Mouse (Mus musculus) testis, adult 2 months (tissue): ENCODE measurements at regions not wholly inside any gene's neighbourhood (a gene's known extent, or its start where the extent isn't known, plus 50 kb on each side); places are given as distances from the start of the nearest gene placed in this dataset.

ENCODE experiments used
- H3K27ac ChIP-seq: fragments of 200-500 bp; 2 replicates; pipeline ENCODE4 v1.5.1; 2012; ENCODE audit warnings: low read depth, low read length; ENCODE audit not compliant: control insufficient read depth, insufficient read depth
- H3K27me3 ChIP-seq: fragments of 200-500 bp; 2 replicates; pipeline ENCODE4 v1.6.1; 2012; ENCODE audit warnings: mild to moderate bottlenecking, low read length, moderate library complexity; ENCODE audit not compliant: control insufficient read depth, insufficient read depth
- H3K36me3 ChIP-seq: fragments of 200-500 bp; 2 replicates; pipeline ENCODE4 v1.6.1; 2012; ENCODE audit warnings: mild to moderate bottlenecking, low read length; ENCODE audit not compliant: control insufficient read depth, insufficient read depth
- H3K4me1 ChIP-seq: fragments of 200-500 bp; 2 replicates; pipeline ENCODE4 v1.6.1; 2012; ENCODE audit warnings: low read length; ENCODE audit not compliant: control insufficient read depth, insufficient read depth
- H3K4me3 ChIP-seq: fragments of 200-500 bp; 2 replicates; pipeline ENCODE4 v1.5.1; 2012; ENCODE audit warnings: low read depth, mild to moderate bottlenecking, low read length, moderate library complexity, mixed read lengths; ENCODE audit not compliant: control insufficient read depth
- CTCF ChIP-seq: fragments of 200-500 bp; IDR thresholded peaks from 2 replicates; pipeline ENCODE4 v1.5.1; 2012; ENCODE audit warnings: low read depth, mild to moderate bottlenecking, inconsistent platforms, low read length, moderate library complexity; ENCODE audit not compliant: control insufficient read depth, insufficient read depth, insufficient replicate concordance
- POLR2A ChIP-seq: fragments of 200-500 bp; IDR thresholded peaks from 2 replicates; pipeline ENCODE4 v1.6.1; 2012; ENCODE audit warnings: low read depth, mild to moderate bottlenecking, inconsistent platforms, low read length, moderate library complexity; ENCODE audit not compliant: control insufficient read depth

- no peaks in the 10 kb centered on the region for H3K4me1 ChIP-seq
- TF ChIP-seq CTCF (no peak), POLR2A (no peak)
- H3K4me3 ChIP-seq: no peak overlapping the region
- no peaks in the 10 kb centered on the region for H3K27me3 ChIP-seq
- H3K27ac ChIP-seq: no peak overlapping the region
- H3K36me3 ChIP-seq: no peaks in the 10 kb centered on the region
Observed at GRCm38 (mm10) chr13:5735027-5735624, 126.2 kb upstream of the Klf6 start.

GRCm38 (mm10) chr13:5736472-5736871 lies 124.8 kb upstream of the Klf6 start:
- Histone ChIP-seq H3K27ac (no peak overlapping the region), H3K4me1 (no peaks in the 10 kb centered on the region), H3K36me3 (no peaks in the 10 kb centered on the region), H3K4me3 (no peak overlapping the region), H3K27me3 (no peaks in the 10 kb centered on the region)
- no peak for TF ChIP-seq CTCF
- no peak for TF ChIP-seq POLR2A

GRCm38 (mm10) chr13:5737214-5737613 lies 124.1 kb upstream of the Klf6 start:
- Histone ChIP-seq H3K36me3 (no peaks in the 10 kb centered on the region), H3K4me1 (no peaks in the 10 kb centered on the region), H3K27ac (no peak overlapping the region), H3K27me3 (no peaks in the 10 kb centered on the region), H3K4me3 (no peak overlapping the region)
- TF ChIP-seq POLR2A (no peak), CTCF (no peak)

- H3K36me3 ChIP-seq: no peaks in the 10 kb centered on the region
- H3K27ac ChIP-seq: no peak overlapping the region
- no peaks in the 10 kb centered on the region for H3K27me3 ChIP-seq
- H3K4me3 ChIP-seq: no peak overlapping the region
- no peaks in the 10 kb centered on the region for H3K4me1 ChIP-seq
- TF ChIP-seq POLR2A (no peak), CTCF (no peak)
Observed at GRCm38 (mm10) chr13:5740805-5741204, 120.5 kb upstream of the Klf6 start.

GRCm38 (mm10) chr13:5744949-5745348 lies 116.3 kb upstream of the Klf6 start:
- no peak overlapping the region for H3K4me3 ChIP-seq
- TF ChIP-seq CTCF: no peak
- no peak for TF ChIP-seq POLR2A
- no peaks in the 10 kb centered on the region for H3K27me3 ChIP-seq
- no peaks in the 10 kb centered on the region for H3K36me3 ChIP-seq
- no peak overlapping the region for H3K27ac ChIP-seq
- no peaks in the 10 kb centered on the region for H3K4me1 ChIP-seq

GRCm38 (mm10) chr13:5757176-5757575 lies 104.1 kb upstream of the Klf6 start:
- Histone ChIP-seq H3K36me3 (no peaks in the 10 kb centered on the region), H3K27me3 (no peaks in the 10 kb centered on the region), H3K4me3 (no peak overlapping the region), H3K4me1 (no peaks in the 10 kb centered on the region), H3K27ac (no peak overlapping the region)
- TF ChIP-seq POLR2A (no peak), CTCF (no peak)

- H3K27ac ChIP-seq: no peak overlapping the region
- H3K4me3 ChIP-seq: no peak overlapping the region
- no peaks in the 10 kb centered on the region for H3K4me1 ChIP-seq
- no peaks in the 10 kb centered on the region for H3K36me3 ChIP-seq
- TF ChIP-seq POLR2A: no peak
- TF ChIP-seq CTCF: no peak
- H3K27me3 ChIP-seq: no peaks in the 10 kb centered on the region
Observed at GRCm38 (mm10) chr13:5757963-5758362, 103.3 kb upstream of the Klf6 start.

- Histone ChIP-seq H3K27ac (no peak overlapping the region), H3K27me3 (no peaks in the 10 kb centered on the region), H3K4me1 (no peaks in the 10 kb centered on the region), H3K4me3 (no peak overlapping the region), H3K36me3 (no peaks in the 10 kb centered on the region)
- TF ChIP-seq POLR2A (no peak), CTCF (no peak)
Observed at GRCm38 (mm10) chr13:5760030-5760429, 101.3 kb upstream of the Klf6 start.
